Mouse (Mus musculus): ENCODE data around the gene Gm11096.

The Gm11096 gene

DNA sequence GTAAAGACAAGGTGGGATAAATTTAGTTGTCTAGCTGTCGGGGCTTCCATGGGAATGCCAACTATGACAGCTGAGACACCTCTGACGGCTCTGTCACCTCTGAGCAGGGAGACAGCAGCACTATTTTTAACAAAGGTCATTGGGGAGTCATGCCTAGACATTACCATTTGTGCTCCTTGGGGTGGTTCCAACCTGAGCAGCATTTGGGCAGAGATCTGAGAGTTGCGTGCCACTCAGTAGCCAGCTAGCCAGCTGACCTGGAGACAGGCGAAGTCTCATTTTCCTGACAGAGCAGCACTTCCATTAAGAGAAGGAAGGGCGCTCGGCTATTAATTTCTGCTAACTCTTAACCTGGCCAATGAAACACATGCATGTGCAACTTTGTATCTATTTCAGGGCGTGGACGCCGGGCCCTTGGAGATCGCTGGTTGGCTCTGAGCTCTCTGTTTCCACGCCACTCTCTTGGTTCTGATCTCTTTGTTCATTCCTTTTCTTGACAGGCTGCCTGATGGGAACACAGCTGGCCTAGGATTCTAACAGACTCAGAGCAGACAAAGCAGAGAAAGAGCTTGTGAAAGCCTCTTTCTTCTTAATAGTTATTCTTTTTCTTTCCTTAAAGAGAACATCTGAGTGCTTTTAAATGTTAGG lies 40.4 kb downstream of the Gm11096 start:
- no peak for DNase-seq

DNA sequence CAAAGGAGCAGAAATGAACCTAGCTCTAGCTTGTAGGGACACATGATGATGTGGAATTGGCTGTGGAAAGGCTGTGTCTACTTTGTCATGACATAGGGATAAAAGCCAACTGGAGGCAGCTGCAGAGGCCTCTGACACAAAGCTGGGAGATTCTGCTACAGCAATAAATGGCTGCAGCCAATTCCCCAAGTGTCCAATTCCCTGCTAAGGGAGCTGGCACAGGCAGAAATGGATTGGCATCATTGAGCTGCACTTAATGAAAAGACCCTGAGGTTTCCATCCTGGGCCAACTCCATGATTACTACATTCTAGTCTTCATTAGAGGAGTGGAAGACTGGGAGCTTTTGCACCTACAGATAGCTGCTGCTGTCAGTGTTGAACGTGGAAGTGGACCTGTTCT lies 44.8 kb downstream of the Gm11096 start:
- DNase-seq: no peak
